Mouse (Mus musculus): ENCODE measurements at regions not wholly inside any gene's neighbourhood (a gene's known extent, or its start where the extent isn't known, plus 50 kb on each side); places are given as distances from the start of the nearest gene placed in this dataset.

- DNase-seq: no peak
Observed at GRCm38 (mm10) chr5:133505661-133506060, 593.9 kb upstream of the Castor2 start.

GRCm38 (mm10) chr5:133487806-133488290 lies 611.7 kb upstream of the Castor2 start:
- DNase-seq: peak; percentile 87

GRCm38 (mm10) chr5:133482291-133483086 lies 617.0 kb upstream of the Castor2 start:
- peak; percentile 25 for DNase-seq

GRCm38 (mm10) chr5:133479205-133479604 lies 620.3 kb upstream of the Castor2 start:
- DNase-seq: no peak

GRCm38 (mm10) chr5:133453349-133454049 lies 646.0 kb upstream of the Castor2 start:
- DNase-seq: no peak

GRCm38 (mm10) chr5:133449926-133450325 lies 649.6 kb upstream of the Castor2 start:
- no peak for DNase-seq

- no peak for DNase-seq
Observed at GRCm38 (mm10) chr5:133400826-133401225, 698.7 kb upstream of the Castor2 start.

- no peak for DNase-seq
Observed at GRCm38 (mm10) chr5:133389896-133390295, 709.6 kb upstream of the Castor2 start.

- DNase-seq: no peak
Observed at GRCm38 (mm10) chr5:133389023-133389840, 710.3 kb upstream of the Castor2 start.

- no peak for DNase-seq
Observed at GRCm38 (mm10) chr5:133385374-133386349, 713.8 kb upstream of the Castor2 start.

- no peak for DNase-seq
Observed at GRCm38 (mm10) chr5:133365771-133366170, 733.7 kb upstream of the Castor2 start.

GRCm38 (mm10) chr5:133347516-133347915 lies 752.0 kb upstream of the Castor2 start:
- DNase-seq: peak; percentile 41

- no peak for DNase-seq
Observed at GRCm38 (mm10) chr5:133341973-133342372, 757.5 kb upstream of the Castor2 start.

GRCm38 (mm10) chr5:133320626-133321025 lies 777.5 kb upstream of the Auts2 start:
- DNase-seq: no peak

- no peak for DNase-seq
Observed at GRCm38 (mm10) chr5:133320206-133320605, 777.1 kb upstream of the Auts2 start.

- DNase-seq: no peak
Observed at GRCm38 (mm10) chr5:133314031-133314430, 770.9 kb upstream of the Auts2 start.

- DNase-seq: no peak
Observed at GRCm38 (mm10) chr5:133310979-133311890, 768.1 kb upstream of the Auts2 start.

- no peak for DNase-seq
Observed at GRCm38 (mm10) chr5:133267887-133268286, 724.7 kb upstream of the Auts2 start.

- DNase-seq: peak; percentile 12
Observed at GRCm38 (mm10) chr5:133267356-133267755, 724.2 kb upstream of the Auts2 start.

GRCm38 (mm10) chr5:133264976-133265375 lies 721.8 kb upstream of the Auts2 start:
- no peak for DNase-seq
